In genomic region chr14:46571841-46572240, GRCm38 (mm10) we compare ENCODE assay signal across 24 mouse cellular contexts.
DNase-seq lines count a peak whose midpoint lies in the region; ATAC-seq and TF ChIP-seq lines count a peak whose summit lies in the region.
"Had no signal": no experiment of that assay in that cellular context is flagged by ENCODE, and none has a peak within 500 bp of the region (broad histone marks: within the 10 kb centered on the region; RNA-seq: fewer than 3 reads in every experiment).

No protein-coding gene starts in this region.

- H3K4me2 ChIP-seq in hindbrain, embryonic 15.5 days: no peak overlapping the region
- H3K4me2 ChIP-seq in hindbrain, embryonic 13.5 days: no peak overlapping the region
- no peak overlapping the region for H3K4me2 ChIP-seq in midbrain, embryonic 11.5 days
- no peak overlapping the region for H3K4me2 ChIP-seq in midbrain, embryonic 13.5 days (replicated peaks)
- H3K4me2 ChIP-seq in stomach, postnatal 0 days (replicated peaks; ENCODE audit: low read depth): no peak overlapping the region
- H3K4me2 ChIP-seq: heart, embryonic 13.5 days; kidney, embryonic 15.5 days; midbrain, embryonic 12.5 days; stomach, embryonic 15.5 days had no signal

- no peak for TF ChIP-seq CTCF in stomach, postnatal 0 days (IDR thresholded peaks at IDR 0.05; ENCODE audit: low read depth)

- no peaks in the 10 kb centered on the region for H3K4me1 ChIP-seq in hindbrain, embryonic 15.5 days (replicated peaks)
- no peaks in the 10 kb centered on the region for H3K4me1 ChIP-seq in hindbrain, embryonic 13.5 days (replicated peaks)
- peaks cover 28% of the 10 kb centered on the region for H3K4me1 ChIP-seq in midbrain, embryonic 10.5 days
- no peaks in the 10 kb centered on the region for H3K4me1 ChIP-seq in midbrain, embryonic 11.5 days (ENCODE audit: control insufficient read depth, insufficient read depth, low read length)
- peaks cover 4% of the 10 kb centered on the region; the same call in 1 of the 2 replicates for H3K4me1 ChIP-seq in midbrain, embryonic 13.5 days (replicated peaks)
- 0 out of 2 replicates have a peak, but pooled peaks cover 2% of the 10 kb centered on the region for H3K4me1 ChIP-seq in stomach, postnatal 0 days (replicated peaks; ENCODE audit: control insufficient read depth, insufficient read depth)
- H3K4me1 ChIP-seq: midbrain, embryonic 12.5 days had no signal

- no peak overlapping the region for H3K9ac ChIP-seq in hindbrain, embryonic 15.5 days
- no peak overlapping the region for H3K9ac ChIP-seq in hindbrain, embryonic 13.5 days
- no peak overlapping the region for H3K9ac ChIP-seq in midbrain, embryonic 11.5 days (ENCODE audit: low read length)
- no peak overlapping the region for H3K9ac ChIP-seq in midbrain, embryonic 13.5 days (replicated peaks)
- H3K9ac ChIP-seq in stomach, postnatal 0 days (ENCODE audit: low read length): no peak overlapping the region
- H3K9ac ChIP-seq: heart, embryonic 13.5 days; kidney, embryonic 15.5 days; midbrain, embryonic 12.5 days; stomach, embryonic 15.5 days had no signal

- peak; percentile 21 for DNase-seq in midbrain, embryonic 10.5 days (ENCODE audit: low spot score)
- DNase-seq in midbrain, embryonic 11.5 days (ENCODE audit: low spot score, missing footprints): no peak
- no peak for DNase-seq in embryo, embryonic 10.5 days (ENCODE audit: low spot score)
- no peak for DNase-seq in stomach, postnatal 0 days (ENCODE audit: low spot score)
- DNase-seq: adrenal gland, postnatal 10 days; cerebellum, adult 11-12 months; cerebellum, postnatal 10 days; gastrocnemius, postnatal 25 days; heart, adult 2 months; kidney, postnatal 36 days; layer of hippocampus, postnatal 36 days; thymus, adult 18-20 months; thymus, postnatal 4 days had no signal

- 30% methylated on average over 1 of the region's 1 CpGs for WGBS in hindbrain, embryonic 15.5 days
- WGBS in hindbrain, embryonic 13.5 days: 52% methylated on average over 1 of the region's 1 CpGs
- 35% methylated on average over 1 of the region's 1 CpGs for WGBS in midbrain, embryonic 10.5 days
- WGBS in midbrain, embryonic 11.5 days: 31% methylated on average over 1 of the region's 1 CpGs
- WGBS in midbrain, embryonic 13.5 days: 21% methylated on average over 1 of the region's 1 CpGs
- 71% methylated on average over 1 of the region's 1 CpGs for WGBS in stomach, postnatal 0 days

- no peak for TF ChIP-seq EP300 in stomach, postnatal 0 days (optimal IDR thresholded peaks at IDR 0.05)

- ATAC-seq in hindbrain, embryonic 15.5 days (ENCODE audit: low FRiP score, low read depth): peak; percentile 54; the same call in 1 of the 2 replicates
- ATAC-seq in hindbrain, embryonic 13.5 days (ENCODE audit: low FRiP score): no peak
- ATAC-seq in midbrain, embryonic 11.5 days (ENCODE audit: low FRiP score): no peak; the same call in 1 of the 2 replicates
- peak; percentile 67; the same call in 1 of the 2 replicates for ATAC-seq in midbrain, embryonic 13.5 days
- no peak for ATAC-seq in stomach, postnatal 0 days (ENCODE audit: low FRiP score, low TSS enrichment)
- ATAC-seq: activated CD4-positive, CD25-positive, alpha-beta regulatory T cell, adult 4 months; intestine, postnatal 0 days; lung, postnatal 0 days had no signal

- H3K9me3 ChIP-seq in hindbrain, embryonic 15.5 days: no peaks in the 10 kb centered on the region
- H3K9me3 ChIP-seq in hindbrain, embryonic 13.5 days: no peaks in the 10 kb centered on the region
- H3K9me3 ChIP-seq in midbrain, embryonic 10.5 days (replicated peaks): no peaks in the 10 kb centered on the region
- no peaks in the 10 kb centered on the region for H3K9me3 ChIP-seq in midbrain, embryonic 11.5 days (ENCODE audit: control insufficient read depth, low read length)
- H3K9me3 ChIP-seq in midbrain, embryonic 13.5 days: no peaks in the 10 kb centered on the region
- H3K9me3 ChIP-seq in stomach, postnatal 0 days (ENCODE audit: control insufficient read depth, low read length): no peaks in the 10 kb centered on the region
- H3K9me3 ChIP-seq: heart, embryonic 13.5 days; kidney, embryonic 15.5 days; midbrain, embryonic 12.5 days; stomach, embryonic 15.5 days had no signal

- H3K4me3 ChIP-seq in hindbrain, embryonic 15.5 days: no peak overlapping the region
- no peak overlapping the region for H3K4me3 ChIP-seq in hindbrain, embryonic 13.5 days
- no peak overlapping the region for H3K4me3 ChIP-seq in midbrain, embryonic 10.5 days
- H3K4me3 ChIP-seq in midbrain, embryonic 11.5 days (ENCODE audit: low read depth, low read length): no peak overlapping the region
- H3K4me3 ChIP-seq in midbrain, embryonic 13.5 days (replicated peaks): no peak overlapping the region
- no peak overlapping the region for H3K4me3 ChIP-seq in stomach, postnatal 0 days (ENCODE audit: low read depth, low read length)
- H3K4me3 ChIP-seq: heart, adult 2 months; heart, embryonic 13.5 days; kidney, embryonic 15.5 days; midbrain, embryonic 12.5 days; stomach, embryonic 15.5 days had no signal

- no peak overlapping the region for H3K27ac ChIP-seq in hindbrain, embryonic 15.5 days (replicated peaks)
- no peak overlapping the region for H3K27ac ChIP-seq in hindbrain, embryonic 13.5 days
- H3K27ac ChIP-seq in midbrain, embryonic 10.5 days (replicated peaks): no peak overlapping the region
- H3K27ac ChIP-seq in midbrain, embryonic 11.5 days (ENCODE audit: low read depth, low read length): no peak overlapping the region
- H3K27ac ChIP-seq in midbrain, embryonic 13.5 days: no peak overlapping the region
- no peak overlapping the region for H3K27ac ChIP-seq in stomach, postnatal 0 days (replicated peaks)
- H3K27ac ChIP-seq: heart, adult 2 months; heart, embryonic 13.5 days; kidney, embryonic 15.5 days; macrophage; midbrain, embryonic 12.5 days; stomach, embryonic 15.5 days had no signal

- H3K36me3 ChIP-seq in hindbrain, embryonic 15.5 days: no peaks in the 10 kb centered on the region
- H3K36me3 ChIP-seq in hindbrain, embryonic 13.5 days: no peaks in the 10 kb centered on the region
- no peaks in the 10 kb centered on the region for H3K36me3 ChIP-seq in midbrain, embryonic 10.5 days
- no peaks in the 10 kb centered on the region for H3K36me3 ChIP-seq in midbrain, embryonic 11.5 days (ENCODE audit: control insufficient read depth, insufficient read depth, low read length)
- H3K36me3 ChIP-seq in midbrain, embryonic 13.5 days: no peaks in the 10 kb centered on the region
- H3K36me3 ChIP-seq in stomach, postnatal 0 days (ENCODE audit: control insufficient read depth, insufficient read depth, low read length): no peaks in the 10 kb centered on the region
- H3K36me3 ChIP-seq: heart, embryonic 13.5 days; kidney, embryonic 15.5 days; midbrain, embryonic 12.5 days; stomach, embryonic 15.5 days had no signal

- H3K27me3 ChIP-seq in hindbrain, embryonic 15.5 days: no peaks in the 10 kb centered on the region
- H3K27me3 ChIP-seq in hindbrain, embryonic 13.5 days: no peaks in the 10 kb centered on the region
- no peaks in the 10 kb centered on the region; the same call in 1 of the 2 replicates for H3K27me3 ChIP-seq in midbrain, embryonic 10.5 days (ENCODE audit: low read depth, poor library complexity, severe bottlenecking)
- H3K27me3 ChIP-seq in midbrain, embryonic 11.5 days (ENCODE audit: control insufficient read depth, insufficient read depth, low read length): no peaks in the 10 kb centered on the region
- H3K27me3 ChIP-seq in midbrain, embryonic 13.5 days: no peaks in the 10 kb centered on the region
- no peaks in the 10 kb centered on the region for H3K27me3 ChIP-seq in stomach, postnatal 0 days (ENCODE audit: control insufficient read depth, insufficient read depth, low read length)
- H3K27me3 ChIP-seq: midbrain, embryonic 12.5 days; stomach, embryonic 15.5 days had no signal

Comparison
In these comparisons a context has a peak if more than half of its experiments do, and no peak if none do; other contexts are left out.
1. ATAC-seq: peak in hindbrain, embryonic 15.5 days (single experiment) and midbrain, embryonic 13.5 days (single experiment); none in hindbrain, embryonic 13.5 days (single experiment), midbrain, embryonic 11.5 days (single experiment) and stomach, postnatal 0 days (single experiment).